8 mouse cellular contexts compared by ENCODE assay signal in genomic region chr14:55079214-55079970, GRCm38 (mm10). TPM values are rescaled to one million over a fixed set of nuclear protein-coding genes. Genes with fewer than 3 reads are reported as not detected.
DNase-seq lines count a peak whose midpoint lies in the region; ATAC-seq and TF ChIP-seq lines count a peak whose summit lies in the region.

No protein-coding gene starts in this region.

- H3K9me3 ChIP-seq in heart, embryonic 12.5 days (replicated peaks), result no peaks in the 10 kb centered on the region
- no peaks in the 10 kb centered on the region for H3K9me3 ChIP-seq in kidney, embryonic 15.5 days (replicated peaks)
- no peaks in the 10 kb centered on the region for H3K9me3 ChIP-seq in liver, postnatal 0 days (ENCODE audit: low read length)
- no peaks in the 10 kb centered on the region for H3K9me3 ChIP-seq in neural tube, embryonic 13.5 days

- peaks cover 29% of the 10 kb centered on the region for H3K4me1 ChIP-seq in heart, embryonic 12.5 days (replicated peaks)
- H3K4me1 ChIP-seq in kidney, embryonic 15.5 days, result peaks cover 32% of the 10 kb centered on the region
- H3K4me1 ChIP-seq in liver, postnatal 0 days (ENCODE audit: insufficient read depth), result peaks cover 3% of the 10 kb centered on the region; the same call in 1 of the 2 replicates
- H3K4me1 ChIP-seq in neural tube, embryonic 13.5 days (replicated peaks), result peaks cover 80% of the 10 kb centered on the region

- no peak for TF ChIP-seq EP300 in liver, postnatal 0 days (IDR thresholded peaks at IDR 0.05; ENCODE audit: low read depth)

- TF ChIP-seq CTCF in liver, postnatal 0 days (IDR thresholded peaks at IDR 0.05; ENCODE audit: low read depth), result peak; percentile 93

- 17% methylated on average over 8 of the region's 8 CpGs for WGBS in heart, embryonic 12.5 days
- 16% methylated on average over 8 of the region's 8 CpGs for WGBS in kidney, embryonic 15.5 days
- WGBS in liver, postnatal 0 days (ENCODE audit: insufficient replicate concordance), result 26% methylated on average over 8 of the region's 8 CpGs
- 13% methylated on average over 8 of the region's 8 CpGs for WGBS in neural tube, embryonic 13.5 days

- H3K4me2 ChIP-seq in heart, embryonic 12.5 days, result peak overlapping the region; percentile 62
- H3K4me2 ChIP-seq in kidney, embryonic 15.5 days, result peak overlapping the region; percentile 60
- H3K4me2 ChIP-seq in liver, postnatal 0 days (ENCODE audit: low read depth, low read length), result peak overlapping the region; percentile 18; the same call in 1 of the 2 replicates
- H3K4me2 ChIP-seq in neural tube, embryonic 13.5 days, result peak overlapping the region; percentile 51

- peak overlapping the region; percentile 13; the same call in 1 of the 2 replicates for H3K9ac ChIP-seq in heart, embryonic 12.5 days
- H3K9ac ChIP-seq in kidney, embryonic 15.5 days, result peak overlapping the region; percentile 40; the same call in 1 of the 2 replicates
- H3K9ac ChIP-seq in liver, postnatal 0 days (replicated peaks), result no peak overlapping the region
- H3K9ac ChIP-seq in neural tube, embryonic 13.5 days, result peak overlapping the region; percentile 63

- DNase-seq in CD8-positive naive resting alpha-beta T cell, adult 2 months (ENCODE audit: low read depth in 2 of 2, low spot score in 2 of 2), result peak; percentile 65 to 77
- DNase-seq in adipocyte (ENCODE audit: low spot score), result peak; percentile 23
- DNase-seq in embryo, embryonic 10 days (ENCODE audit: low spot score), result peak; percentile 86
- peak; percentile 89 for DNase-seq in liver, postnatal 0 days
- DNase-seq in thymus, postnatal 4 days, result peak; percentile 90

- no peak overlapping the region for H3K27ac ChIP-seq in heart, embryonic 12.5 days (ENCODE audit: poor library complexity, severe bottlenecking)
- H3K27ac ChIP-seq in kidney, embryonic 15.5 days, result peak overlapping the region; percentile 80
- H3K27ac ChIP-seq in liver, postnatal 0 days (ENCODE audit: low read depth), result no peak overlapping the region
- H3K27ac ChIP-seq in neural tube, embryonic 13.5 days (replicated peaks), result peak overlapping the region; percentile 96

- H3K4me3 ChIP-seq in heart, embryonic 12.5 days, result peak overlapping the region; percentile 20; the same call in 1 of the 2 replicates
- peak overlapping the region; percentile 30 for H3K4me3 ChIP-seq in kidney, embryonic 15.5 days (replicated peaks)
- no peak overlapping the region for H3K4me3 ChIP-seq in liver, postnatal 0 days (ENCODE audit: low read depth, low read length)
- H3K4me3 ChIP-seq in neural tube, embryonic 13.5 days, result peak overlapping the region; percentile 12; the same call in 1 of the 2 replicates

- ATAC-seq in heart, embryonic 12.5 days (ENCODE audit: insufficient number of reproducible peaks, low FRiP score), result peak; percentile 45; the same call in 1 of the 2 replicates
- peak; percentile 41; the same call in 1 of the 2 replicates for ATAC-seq in kidney, embryonic 15.5 days (replicated peaks; ENCODE audit: low FRiP score)
- peak; percentile 86 for ATAC-seq in liver, postnatal 0 days
- peak; percentile 30 for ATAC-seq in neural tube, embryonic 13.5 days (ENCODE audit: low read depth)

- H3K36me3 ChIP-seq in heart, embryonic 12.5 days, result no peaks in the 10 kb centered on the region
- H3K36me3 ChIP-seq in kidney, embryonic 15.5 days, result 0 out of 2 replicates have a peak, but pooled peaks cover under 1% of the 10 kb centered on the region
- H3K36me3 ChIP-seq in liver, postnatal 0 days (replicated peaks; ENCODE audit: insufficient read depth, low read length), result no peaks in the 10 kb centered on the region
- H3K36me3 ChIP-seq in neural tube, embryonic 13.5 days, result peaks cover 18% of the 10 kb centered on the region

- H3K27me3 ChIP-seq in heart, embryonic 12.5 days (replicated peaks), result peaks cover 30% of the 10 kb centered on the region
- H3K27me3 ChIP-seq in kidney, embryonic 15.5 days, result no peaks in the 10 kb centered on the region
- peaks cover 17% of the 10 kb centered on the region for H3K27me3 ChIP-seq in liver, postnatal 0 days (ENCODE audit: insufficient read depth, low read length)
- no peaks in the 10 kb centered on the region for H3K27me3 ChIP-seq in neural tube, embryonic 13.5 days

RNA-seq across cellular contexts. Expression of gene Zfhx2, which starts 12.7 kb away (rescaled TPM):
- polyA plus RNA-seq in heart, embryonic 12.5 days (2016; fragmentation: Nextera tagmentation; extraction: Ambion mirVana), result 4.4 and 4.5 TPM in 2 replicates
- polyA plus RNA-seq in kidney, embryonic 15.5 days (2015; fragmentation: Nextera tagmentation; extraction: Ambion mirVana), result 6.0 and 6.5 TPM in 2 replicates
- 0.78 and 1.0 TPM in 2 replicates for polyA plus RNA-seq in liver, postnatal 0 days (2015; fragmentation: Nextera tagmentation; extraction: Ambion mirVana)
- polyA plus RNA-seq in neural tube, embryonic 13.5 days (2015; fragmentation: Nextera tagmentation; extraction: Ambion mirVana), result 30.4 and 33.6 TPM in 2 replicates

RNA-seq across cellular contexts. Expression of gene Thtpa, which starts 15.2 kb away (rescaled TPM):
- polyA plus RNA-seq in heart, embryonic 12.5 days (2016; fragmentation: Nextera tagmentation; extraction: Ambion mirVana), result 14.3 and 14.8 TPM in 2 replicates
- polyA plus RNA-seq in kidney, embryonic 15.5 days (2015; fragmentation: Nextera tagmentation; extraction: Ambion mirVana), result 21.0 and 21.5 TPM in 2 replicates
- polyA plus RNA-seq in liver, postnatal 0 days (2015; fragmentation: Nextera tagmentation; extraction: Ambion mirVana), result 5.9 and 7.0 TPM in 2 replicates
- 29.4 and 29.8 TPM in 2 replicates for polyA plus RNA-seq in neural tube, embryonic 13.5 days (2015; fragmentation: Nextera tagmentation; extraction: Ambion mirVana)

RNA-seq across cellular contexts. Expression of gene Ap1g2, which starts 27.0 kb away (rescaled TPM):
- 8.7 and 9.8 TPM in 2 replicates for polyA plus RNA-seq in heart, embryonic 12.5 days (2016; fragmentation: Nextera tagmentation; extraction: Ambion mirVana)
- 15.9 and 18.9 TPM in 2 replicates for polyA plus RNA-seq in kidney, embryonic 15.5 days (2015; fragmentation: Nextera tagmentation; extraction: Ambion mirVana)
- 7.8 and 9.6 TPM in 2 replicates for polyA plus RNA-seq in liver, postnatal 0 days (2015; fragmentation: Nextera tagmentation; extraction: Ambion mirVana)
- polyA plus RNA-seq in neural tube, embryonic 13.5 days (2015; fragmentation: Nextera tagmentation; extraction: Ambion mirVana), result 5.2 and 8.3 TPM in 2 replicates

RNA-seq across cellular contexts. Expression of gene Jph4, which starts 37.3 kb away (rescaled TPM):
- polyA plus RNA-seq in heart, embryonic 12.5 days (2016; fragmentation: Nextera tagmentation; extraction: Ambion mirVana), result 0.09 and 0.18 TPM in 2 replicates
- 0.59 and 1.2 TPM in 2 replicates for polyA plus RNA-seq in kidney, embryonic 15.5 days (2015; fragmentation: Nextera tagmentation; extraction: Ambion mirVana)
- not detected in 2 replicates for polyA plus RNA-seq in liver, postnatal 0 days (2015; fragmentation: Nextera tagmentation; extraction: Ambion mirVana)
- polyA plus RNA-seq in neural tube, embryonic 13.5 days (2015; fragmentation: Nextera tagmentation; extraction: Ambion mirVana), result 21.1 and 21.4 TPM in 2 replicates

Comparison
In these comparisons a context has a peak if more than half of its experiments do, and no peak if none do; other contexts are left out.
1. DNase-seq: peak in every context shown above with its lines; median percentile 90 in thymus, postnatal 4 days; 89 in liver, postnatal 0 days; 86 in embryo, embryonic 10 days; 71 in CD8-positive naive resting alpha-beta T cell, adult 2 months; 23 in adipocyte.
2. ATAC-seq: peak in every context shown above with its lines; median percentile 86 in liver, postnatal 0 days; 45 in heart, embryonic 12.5 days; 41 in kidney, embryonic 15.5 days; 30 in neural tube, embryonic 13.5 days.
3. H3K27ac ChIP-seq: peak in kidney, embryonic 15.5 days (single experiment) and neural tube, embryonic 13.5 days (single experiment); none in heart, embryonic 12.5 days (single experiment) and liver, postnatal 0 days (single experiment).
4. Peak in every context shown above with its lines, with median percentiles within 50 percentile points of each other: H3K4me2 ChIP-seq.